Mouse (Mus musculus): Measurements from ENCODE around the gene Cops3. TPM values are rescaled to one million over a fixed set of nuclear protein-coding genes. Genes with fewer than 3 reads are reported as not detected.

The Cops3 gene
- 145 and 148 TPM in 2 replicates for polyA plus RNA-seq (2015; fragmentation: Nextera tagmentation; extraction: Ambion mirVana)

DNA sequence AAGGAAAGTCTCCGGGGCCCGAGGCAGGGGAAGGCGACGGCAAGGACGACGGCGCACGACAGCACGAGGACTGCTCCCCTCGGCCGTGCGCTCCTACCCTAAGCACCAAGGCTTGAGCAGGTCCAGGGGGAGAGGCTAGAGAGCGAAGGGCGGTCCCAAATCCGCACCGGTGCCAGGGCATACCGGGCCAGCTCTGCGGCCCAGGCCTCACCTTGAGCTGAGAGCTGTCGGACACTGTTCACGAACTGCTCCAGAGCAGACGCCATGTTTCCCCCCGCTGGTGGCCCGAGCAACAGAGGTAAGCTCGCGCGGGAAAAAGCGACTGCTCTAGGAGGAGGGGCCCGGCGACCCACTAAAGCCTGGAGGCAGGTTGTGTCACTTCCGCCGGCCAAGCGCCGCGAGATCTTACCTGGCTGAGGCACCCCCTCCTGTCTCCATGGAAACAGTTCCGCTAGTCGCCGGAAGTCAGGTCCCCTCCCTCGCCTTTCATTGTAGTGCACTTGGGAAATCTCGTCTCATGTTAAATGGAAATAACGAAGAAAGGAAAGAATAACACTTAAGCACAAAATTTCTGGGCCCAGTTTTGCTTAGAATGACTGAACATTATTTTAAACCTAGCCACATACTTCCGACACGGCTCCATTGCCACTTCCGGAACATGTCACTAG is at the start of gene Cops3:
TSS of gene Cops3 (minus strand) at position 380 of the 668 bp plus-strand sequence.

DNA sequence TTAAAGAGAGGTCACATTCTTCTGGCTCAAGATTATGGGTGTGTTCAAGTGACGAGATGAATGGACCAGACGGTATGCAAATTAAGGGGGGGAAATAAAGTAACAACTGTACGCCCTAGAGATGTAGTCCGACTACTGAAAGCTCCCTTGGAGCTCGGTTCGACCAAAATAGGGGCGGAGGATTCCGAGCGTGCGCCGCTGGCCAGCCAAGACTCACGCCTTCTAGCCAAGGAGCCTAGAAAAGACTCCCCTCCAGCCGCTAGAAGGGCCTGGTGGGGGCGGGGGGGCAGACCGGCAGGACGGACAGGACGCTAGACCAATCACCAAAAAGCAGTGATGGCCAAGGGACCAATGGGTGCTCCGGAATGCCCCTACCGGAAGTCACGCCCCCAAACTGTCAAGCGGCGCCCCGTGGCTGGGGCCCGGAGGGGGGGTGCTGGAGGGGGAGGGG is 605 bp downstream of the Cops3 start, which contains the start of gene Nt5m:
TSS of gene Nt5m (plus strand) at position 440 of the 451 bp plus-strand sequence.

DNA sequence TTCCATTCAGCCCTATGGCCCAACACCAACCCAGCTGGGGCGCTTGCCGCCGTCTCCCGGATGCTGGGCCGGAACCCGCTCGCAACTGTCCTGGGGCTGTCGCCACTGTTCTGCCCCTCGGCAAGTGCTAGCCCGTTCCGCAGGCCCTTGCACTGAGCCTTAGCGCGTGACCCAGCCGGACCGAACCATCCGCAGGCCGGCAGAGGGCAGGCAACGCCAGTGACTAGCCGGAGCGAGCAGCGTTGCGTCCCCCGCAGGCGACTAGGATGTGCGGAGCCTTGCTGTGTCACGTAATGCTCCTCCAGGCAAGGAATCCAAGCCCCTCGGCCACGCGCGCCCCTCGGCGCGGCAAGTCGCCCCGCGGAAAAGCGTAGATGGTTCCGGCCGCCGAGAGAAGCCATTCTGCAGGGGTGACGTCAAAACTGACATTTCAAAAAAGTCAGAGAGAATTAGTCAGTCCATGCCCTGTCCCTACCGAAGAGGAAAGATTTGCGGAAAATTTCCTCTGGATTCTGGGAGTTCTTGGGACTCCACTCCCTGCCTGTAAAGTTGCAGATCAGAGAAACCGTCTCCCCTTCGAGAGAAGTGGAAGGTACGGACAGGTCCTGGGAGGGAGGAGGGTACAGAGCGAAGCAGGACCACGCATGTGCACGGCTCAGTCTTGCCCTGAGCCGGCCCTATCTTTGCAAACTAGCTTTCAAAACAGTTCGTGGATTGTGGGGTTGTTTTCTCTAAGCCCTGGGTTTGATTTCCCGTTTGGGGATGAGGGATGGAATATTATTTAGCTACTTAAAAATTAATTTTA is 29.8 kb downstream of the Cops3 start, which contains the start of gene Flcn:
TSS of gene Flcn (minus strand) at position 347 of the 805 bp plus-strand sequence.

DNA sequence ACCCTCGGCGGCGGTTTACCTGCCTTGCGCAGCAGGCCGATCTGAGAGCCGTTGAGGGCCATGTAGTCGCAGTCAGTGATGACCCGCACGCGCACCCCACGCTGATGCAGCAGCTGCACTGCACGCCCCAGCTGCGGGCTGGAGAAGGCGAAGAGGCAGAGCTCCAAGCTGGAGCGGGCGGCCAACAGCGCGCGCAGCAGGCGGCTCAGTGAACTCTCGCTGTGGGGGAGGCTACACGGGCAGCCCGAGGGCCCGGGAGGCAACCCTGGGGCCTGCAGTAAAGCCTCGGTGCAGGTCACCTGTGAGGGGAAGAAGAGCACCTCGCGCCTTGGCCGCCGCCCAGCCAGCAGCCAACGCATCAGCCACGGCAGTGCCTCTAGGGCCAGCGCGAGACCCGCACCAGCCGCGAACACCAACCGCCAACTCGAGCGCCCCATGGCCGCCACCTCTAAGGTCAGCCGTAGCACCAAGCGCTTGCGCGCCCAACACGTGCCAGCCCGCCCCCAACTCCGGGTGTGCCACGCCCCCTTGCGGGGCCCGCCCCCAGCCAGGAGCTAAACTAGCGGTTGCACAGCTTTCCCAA is 52.3 kb downstream of the Cops3 start, which contains the start of gene Pld6:
TSS of gene Pld6 (minus strand) at position 447 of the 583 bp plus-strand sequence.

Other genes with a start within 250 kb of the Cops3 start
- not detected in 2 replicates for gene Olfr223, start 246.5 kb downstream of the Cops3 start, polyA plus RNA-seq (2015; fragmentation: Nextera tagmentation; extraction: Ambion mirVana)
- gene Mprip, start 178.5 kb downstream of the Cops3 start, polyA plus RNA-seq (2015; fragmentation: Nextera tagmentation; extraction: Ambion mirVana): 54.2 and 58.7 TPM in 2 replicates
- 31.1 and 31.3 TPM in 2 replicates for gene Pld6, start 52.2 kb downstream of the Cops3 start, polyA plus RNA-seq (2015; fragmentation: Nextera tagmentation; extraction: Ambion mirVana)
- gene Flcn, start 29.8 kb downstream of the Cops3 start, polyA plus RNA-seq (2015; fragmentation: Nextera tagmentation; extraction: Ambion mirVana): 31.5 and 34.0 TPM in 2 replicates
- gene Nt5m, start 391 bp downstream of the Cops3 start, polyA plus RNA-seq (2015; fragmentation: Nextera tagmentation; extraction: Ambion mirVana): 92.1 and 95.8 TPM in 2 replicates
- 42.9 and 44.7 TPM in 2 replicates for gene Med9, start 108.4 kb upstream of the Cops3 start, polyA plus RNA-seq (2015; fragmentation: Nextera tagmentation; extraction: Ambion mirVana)
- 1.6 and 1.9 TPM in 2 replicates for gene Rasd1, start 125.1 kb upstream of the Cops3 start, polyA plus RNA-seq (2015; fragmentation: Nextera tagmentation; extraction: Ambion mirVana)
- 12.2 and 13.7 TPM in 2 replicates for gene Pemt, start 206.7 kb upstream of the Cops3 start, polyA plus RNA-seq (2015; fragmentation: Nextera tagmentation; extraction: Ambion mirVana)

All from neural tube, postnatal 0 days (tissue).